In the genomic region with DNA sequence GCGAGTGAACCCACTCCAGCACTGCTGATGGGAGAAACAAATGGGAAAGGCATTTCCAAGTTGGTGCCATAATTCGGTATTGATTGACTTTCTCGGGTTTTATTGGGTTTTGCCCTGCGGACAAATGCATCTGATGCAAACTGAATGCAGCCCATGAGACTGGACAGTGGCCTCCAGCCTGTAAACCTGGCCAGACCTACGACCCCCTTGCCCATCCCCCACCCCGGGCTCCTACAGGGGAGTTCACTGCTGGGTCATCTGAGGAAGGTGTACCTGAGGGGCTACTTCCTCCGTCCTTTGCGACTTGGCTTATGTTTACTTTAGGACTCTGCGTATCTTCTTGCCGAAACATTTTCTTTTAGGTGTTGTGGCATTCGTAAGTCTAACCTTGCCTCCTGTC, we compare ENCODE assay signal across 10 mouse cellular contexts.
DNase-seq lines count a peak whose midpoint lies in the region; ATAC-seq and TF ChIP-seq lines count a peak whose summit lies in the region.
"Had no signal": no experiment of that assay in that cellular context is flagged by ENCODE, and none has a peak within 500 bp of the region (broad histone marks: within the 10 kb centered on the region; RNA-seq: fewer than 3 reads in every experiment).

No protein-coding gene starts in this region.

- H3K9me3 ChIP-seq in kidney, embryonic 16.5 days (ENCODE audit: low read length) = no peaks in the 10 kb centered on the region
- no peaks in the 10 kb centered on the region for H3K9me3 ChIP-seq in hindbrain, embryonic 16.5 days (ENCODE audit: control insufficient read depth, low read length)
- H3K9me3 ChIP-seq in midbrain, postnatal 0 days (ENCODE audit: low read length) = no peaks in the 10 kb centered on the region
- H3K9me3 ChIP-seq: heart, embryonic 15.5 days; liver, embryonic 13.5 days had no signal

- DNase-seq in embryo, embryonic 10.5 days (ENCODE audit: low spot score) = peak; percentile 31
- DNase-seq in embryo, embryonic 9.5 days (ENCODE audit: extremely low spot score) = no peak
- no peak for DNase-seq in kidney, adult 9 months
- no peak for DNase-seq in midbrain, postnatal 0 days (ENCODE audit: low spot score)
- DNase-seq in frontal cortex, postnatal 14 days (ENCODE audit: low spot score in 2 of 2) = no peak
- no peak for DNase-seq in adrenal gland, adult (ENCODE audit: inconsistent age in 2 of 2, low spot score in 1 of 2)
- DNase-seq: liver, embryonic 13.5 days had no signal

- H3K4me2 ChIP-seq in kidney, embryonic 16.5 days (replicated peaks; ENCODE audit: low read depth, low read length) = peak overlapping the region; percentile 54
- H3K4me2 ChIP-seq in hindbrain, embryonic 16.5 days (ENCODE audit: low read length) = peak overlapping the region; percentile 57
- peak overlapping the region; percentile 48 for H3K4me2 ChIP-seq in midbrain, postnatal 0 days (ENCODE audit: low read depth, low read length, poor library complexity, severe bottlenecking)
- H3K4me2 ChIP-seq: heart, embryonic 15.5 days; liver, embryonic 13.5 days had no signal

- ATAC-seq in kidney, embryonic 16.5 days (ENCODE audit: low FRiP score, low TSS enrichment) = peak; percentile 36; the same call in 1 of the 2 replicates
- 0 out of 2 replicates have a peak, but pooled peaks have one; percentile 18 for ATAC-seq in hindbrain, embryonic 16.5 days
- no peak for ATAC-seq in midbrain, postnatal 0 days (ENCODE audit: low FRiP score)

- peak overlapping the region; percentile 17 for H3K4me3 ChIP-seq in kidney, embryonic 16.5 days (ENCODE audit: low read length)
- H3K4me3 ChIP-seq in hindbrain, embryonic 16.5 days (ENCODE audit: low read length) = peak overlapping the region; percentile 23
- no peak overlapping the region; the same call in 1 of the 2 replicates for H3K4me3 ChIP-seq in midbrain, postnatal 0 days (ENCODE audit: low read depth, low read length)
- H3K4me3 ChIP-seq: heart, embryonic 15.5 days; liver, embryonic 13.5 days had no signal

- peaks cover 33% of the 10 kb centered on the region for H3K27me3 ChIP-seq in kidney, embryonic 16.5 days (ENCODE audit: insufficient read depth, low read length)
- peaks cover 8% of the 10 kb centered on the region for H3K27me3 ChIP-seq in hindbrain, embryonic 16.5 days (replicated peaks; ENCODE audit: control insufficient read depth, insufficient read depth, low read length)
- no peaks in the 10 kb centered on the region; the same call in 1 of the 2 replicates for H3K27me3 ChIP-seq in midbrain, postnatal 0 days (ENCODE audit: insufficient read depth, low read length)

- 13% methylated on average over 11 of the region's 11 CpGs for WGBS in kidney, embryonic 16.5 days
- 53% methylated on average over 11 of the region's 11 CpGs for WGBS in hindbrain, embryonic 16.5 days
- WGBS in midbrain, postnatal 0 days = 70% methylated on average over 11 of the region's 11 CpGs

- no peak for TF ChIP-seq CTCF in midbrain, postnatal 0 days (IDR thresholded peaks at IDR 0.05)

- no peak overlapping the region for H3K9ac ChIP-seq in kidney, embryonic 16.5 days (replicated peaks; ENCODE audit: low read length)
- no peak overlapping the region for H3K9ac ChIP-seq in hindbrain, embryonic 16.5 days (ENCODE audit: low read depth, low read length)
- H3K9ac ChIP-seq in midbrain, postnatal 0 days (replicated peaks; ENCODE audit: low read length, poor library complexity, severe bottlenecking) = no peak overlapping the region; the same call in 1 of the 2 replicates
- H3K9ac ChIP-seq: heart, embryonic 15.5 days; liver, embryonic 13.5 days had no signal

- no peaks in the 10 kb centered on the region for H3K36me3 ChIP-seq in kidney, embryonic 16.5 days (ENCODE audit: insufficient read depth, low read length)
- H3K36me3 ChIP-seq in hindbrain, embryonic 16.5 days (ENCODE audit: control insufficient read depth, insufficient read depth, low read length) = no peaks in the 10 kb centered on the region
- no peaks in the 10 kb centered on the region for H3K36me3 ChIP-seq in midbrain, postnatal 0 days (ENCODE audit: insufficient read depth, low read length)
- H3K36me3 ChIP-seq: heart, embryonic 15.5 days; liver, embryonic 13.5 days had no signal

- H3K27ac ChIP-seq in kidney, embryonic 16.5 days (ENCODE audit: low read length) = no peak overlapping the region
- no peak overlapping the region for H3K27ac ChIP-seq in hindbrain, embryonic 16.5 days (ENCODE audit: low read depth, low read length)
- H3K27ac ChIP-seq in midbrain, postnatal 0 days (ENCODE audit: low read depth, low read length) = no peak overlapping the region
- H3K27ac ChIP-seq: heart, embryonic 15.5 days; liver, embryonic 13.5 days had no signal

- H3K4me1 ChIP-seq in kidney, embryonic 16.5 days (ENCODE audit: insufficient read depth, low read length) = peaks cover 17% of the 10 kb centered on the region
- peaks cover 9% of the 10 kb centered on the region for H3K4me1 ChIP-seq in hindbrain, embryonic 16.5 days (ENCODE audit: control insufficient read depth, insufficient read depth, low read depth, low read length)
- peaks cover 5% of the 10 kb centered on the region for H3K4me1 ChIP-seq in midbrain, postnatal 0 days (ENCODE audit: insufficient read depth, low read length)
- H3K4me1 ChIP-seq: liver, embryonic 13.5 days had no signal
